Mouse (Mus musculus) heart, postnatal 36 days (tissue): ENCODE measurements at regions not wholly inside any gene's neighbourhood (a gene's known extent, or its start where the extent isn't known, plus 50 kb on each side); places are given as distances from the start of the nearest gene placed in this dataset.

Experiments used
- DNase-seq, 2 experiments: peaks; one replicate each; pipeline ENCODE4 v3.0.0; 2021 to 2022
- intact Hi-C: fragments of 180-260 bp; cut with DNase I; formaldehyde crosslinking; loops from one replicate; pipeline ENCODE4 v1.15.1; 2025

DNA sequence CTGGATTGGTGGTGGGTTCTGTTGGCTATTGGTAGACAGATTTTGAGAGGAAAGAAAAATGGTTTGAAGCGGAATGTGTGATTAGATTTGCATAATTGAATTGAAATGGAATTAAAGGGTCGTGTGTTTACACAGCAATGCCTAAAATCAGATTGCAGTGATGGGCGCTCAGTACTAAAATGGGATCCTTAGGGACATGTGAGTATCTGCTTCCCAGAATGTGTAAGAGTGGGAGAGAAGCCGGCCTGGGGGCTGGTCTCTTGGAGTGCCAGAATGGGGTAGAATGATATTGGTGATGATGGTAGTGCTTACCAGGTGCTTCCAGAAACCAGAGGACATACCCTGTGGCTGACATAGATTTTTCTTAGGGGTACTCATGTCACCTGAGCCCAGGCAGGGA is 86.2 kb upstream of the Fstl4 start:
- intact Hi-C loops = no loop called here
- DNase-seq = no peak

DNA sequence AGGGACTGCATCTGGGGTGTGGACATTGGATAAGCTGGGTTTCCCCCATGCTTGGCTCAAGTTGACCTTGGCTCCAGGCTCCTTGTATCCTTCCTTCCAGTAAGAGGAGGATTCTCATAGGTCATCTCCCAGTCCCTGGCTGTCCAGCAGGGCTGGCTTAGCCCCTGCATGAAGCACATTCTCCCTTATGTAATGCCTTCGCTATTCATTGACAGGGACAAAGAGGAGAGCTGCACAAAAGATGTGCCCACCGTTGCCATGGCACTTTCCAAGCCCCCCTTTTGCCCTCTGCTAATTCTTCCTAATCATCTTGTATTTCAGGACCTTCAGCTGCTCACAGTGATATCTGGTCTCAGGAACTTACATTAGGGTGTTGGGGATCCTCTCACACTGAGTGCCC is 79.0 kb upstream of the Fstl4 start:
- intact Hi-C loops = no loop called here

DNA sequence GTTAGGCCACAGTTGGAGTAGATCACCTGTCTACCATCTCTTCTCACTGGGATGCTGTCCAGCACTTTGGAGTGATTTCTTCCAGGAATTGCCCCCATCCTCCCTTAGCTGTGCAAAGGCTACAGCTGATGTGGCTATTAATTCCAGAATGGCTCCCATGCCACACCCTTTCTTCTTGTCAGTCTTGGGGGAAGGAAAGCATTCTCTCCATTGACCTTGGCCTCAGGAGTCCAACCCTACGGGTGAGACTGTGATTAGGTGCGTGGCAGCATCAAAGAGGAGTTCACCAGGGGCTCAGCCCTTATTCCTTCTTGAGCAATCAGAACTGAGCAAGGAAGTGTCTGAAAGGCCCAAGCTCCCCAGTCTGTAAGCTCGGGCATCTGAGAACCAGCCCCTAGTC is 71.7 kb upstream of the Fstl4 start:
- intact Hi-C loops = no loop called here
- DNase-seq = no peak

More for the DNA sequence above, 79.0 kb upstream of the Fstl4 start:
- no peak for DNase-seq

DNA sequence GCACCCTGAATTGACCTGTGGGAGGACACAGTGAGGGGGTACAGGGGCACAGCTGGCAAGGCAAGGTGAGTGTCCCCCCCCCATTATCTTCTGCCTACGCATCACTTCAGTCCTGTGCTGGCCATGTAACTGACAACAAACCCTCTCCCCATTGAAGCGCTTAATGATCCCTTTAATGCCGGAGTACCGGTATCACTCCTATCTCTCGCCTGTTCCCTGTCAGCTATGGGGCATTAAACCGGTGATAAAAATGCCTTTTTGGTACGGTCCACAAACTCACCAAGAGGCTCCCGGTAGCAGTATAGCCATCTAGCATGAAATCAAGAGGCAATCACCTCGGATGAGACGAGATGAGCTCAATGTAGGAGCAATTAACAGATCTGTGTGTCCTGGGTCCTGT is 62.8 kb upstream of the Fstl4 start:
- DNase-seq = no peak
- intact Hi-C loops = no loop called here

DNA sequence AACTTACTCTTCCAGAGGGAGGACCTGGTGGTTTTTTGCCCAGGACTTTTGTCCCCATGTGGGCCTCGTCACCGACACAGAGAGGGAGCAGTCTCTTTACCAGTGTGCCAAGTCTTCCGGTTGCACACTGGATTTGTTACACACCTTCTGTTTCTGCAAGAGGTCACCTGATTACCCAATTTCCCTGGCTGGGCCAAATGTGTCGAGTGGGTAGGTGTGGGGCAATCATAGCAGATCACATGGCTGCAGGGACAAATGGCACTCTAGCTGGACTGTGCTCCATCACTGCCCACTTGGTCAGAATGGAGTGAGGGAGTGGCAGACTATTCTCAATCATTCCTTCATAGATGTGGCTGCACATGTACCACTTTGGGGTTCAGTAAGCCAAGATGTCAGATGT is 61.0 kb upstream of the Fstl4 start:
- intact Hi-C loops = no loop called here
- no peak for DNase-seq
